Mouse (Mus musculus) E14TG2a.4 (cell line): ENCODE measurements around the gene Atl1.

Experiments
- CTCF ChIP-seq: conservative IDR thresholded peaks from 2 replicates; pipeline ENCODE4 v1.5.1; 2014; ENCODE audit warnings: low read length
- POU5F1 ChIP-seq: IDR thresholded peaks from 2 replicates; pipeline ENCODE4 v1.6.1; 2014; ENCODE audit warnings: low read length, borderline replicate concordance

DNA sequence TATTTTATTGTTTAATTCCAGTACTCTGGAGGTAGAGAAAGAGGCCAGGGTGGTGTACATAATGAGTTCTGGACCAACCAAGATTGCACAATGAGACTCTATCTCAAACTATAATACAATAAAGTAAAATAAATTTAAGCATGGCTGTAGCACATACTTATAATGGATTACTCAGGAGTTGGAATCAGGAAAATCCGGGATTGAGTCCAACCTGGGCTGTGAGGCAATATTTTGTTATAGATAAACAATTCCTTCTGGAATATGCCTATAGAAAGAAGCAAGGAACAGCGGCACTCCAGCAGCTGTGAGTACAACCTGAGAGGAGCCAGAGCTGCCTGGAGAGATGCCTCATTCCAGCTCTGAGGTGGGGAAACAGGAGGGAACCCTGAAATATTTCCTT is 12.6 kb downstream of the Atl1 start:
- TF ChIP-seq CTCF (no peak), POU5F1 (no peak)
